Mouse (Mus musculus) hindbrain, embryonic 13.5 days (tissue): ENCODE measurements at regions not wholly inside any gene's neighbourhood (a gene's known extent, or its start where the extent isn't known, plus 50 kb on each side); places are given as distances from the start of the nearest gene placed in this dataset.

Source experiments
- ATAC-seq: fragments of 200-750 bp; cut with Nextera tagmentation; 2 replicates; pipeline ENCODE4 v1.8.0; 2017; ENCODE audit warnings: moderate TSS enrichment; ENCODE audit not compliant: low FRiP score
- H3K27ac ChIP-seq: fragments of 300-500 bp; sonication (generic); 2 replicates; pipeline ENCODE4 v1.5.1; 2015; ENCODE audit warnings: inconsistent platforms, mild to moderate bottlenecking, moderate library complexity
- H3K27me3 ChIP-seq: fragments of 300-500 bp; sonication (generic); 2 replicates; pipeline ENCODE4 v1.6.1; 2015; ENCODE audit warnings: mild to moderate bottlenecking, inconsistent platforms
- H3K36me3 ChIP-seq: fragments of 300-500 bp; sonication (generic); 2 replicates; pipeline ENCODE4 v1.6.1; 2015; ENCODE audit warnings: mild to moderate bottlenecking, inconsistent platforms
- H3K4me1 ChIP-seq: fragments of 300-500 bp; sonication (generic); replicated peaks from 2 replicates; pipeline ENCODE4 v1.6.1; 2015; ENCODE audit warnings: inconsistent platforms
- H3K4me2 ChIP-seq: fragments of 300-500 bp; sonication (generic); 2 replicates; pipeline ENCODE4 v1.6.1; 2015; ENCODE audit warnings: inconsistent platforms, mild to moderate bottlenecking, moderate library complexity
- H3K4me3 ChIP-seq: fragments of 300-500 bp; sonication (generic); 2 replicates; pipeline ENCODE4 v1.5.1; 2015; ENCODE audit warnings: mild to moderate bottlenecking, inconsistent platforms
- H3K9ac ChIP-seq: fragments of 300-500 bp; sonication (generic); 2 replicates; pipeline ENCODE4 v1.6.1; 2015; ENCODE audit warnings: mild to moderate bottlenecking, inconsistent platforms
- H3K9me3 ChIP-seq: fragments of 300-500 bp; sonication (generic); 2 replicates; pipeline ENCODE4 v1.6.1; 2016; ENCODE audit warnings: inconsistent platforms
- WGBS: fragments of 180-500 bp; shearing (Covaris S2); methylation state at CpG from one replicate; pipeline ENCODE4 v1.1.7; 2015; 5-methylcytosine and 5-hydroxymethylcytosine counted together

- ATAC-seq = no peak
- Histone ChIP-seq H3K9me3 (no peaks in the 10 kb centered on the region), H3K36me3 (no peaks in the 10 kb centered on the region), H3K9ac (no peak overlapping the region), H3K27me3 (no peaks in the 10 kb centered on the region), H3K27ac (no peak overlapping the region), H3K4me1 (peaks cover 5% of the 10 kb centered on the region; the same call in 1 of the 2 replicates), H3K4me2 (no peak overlapping the region), H3K4me3 (no peak overlapping the region)
- 70% methylated on average over 6 of the region's 6 CpGs for WGBS
These were observed 496.4 kb downstream of the Cntnap4 start for GRCm38 (mm10) chr8:113066170-113066708.

DNA sequence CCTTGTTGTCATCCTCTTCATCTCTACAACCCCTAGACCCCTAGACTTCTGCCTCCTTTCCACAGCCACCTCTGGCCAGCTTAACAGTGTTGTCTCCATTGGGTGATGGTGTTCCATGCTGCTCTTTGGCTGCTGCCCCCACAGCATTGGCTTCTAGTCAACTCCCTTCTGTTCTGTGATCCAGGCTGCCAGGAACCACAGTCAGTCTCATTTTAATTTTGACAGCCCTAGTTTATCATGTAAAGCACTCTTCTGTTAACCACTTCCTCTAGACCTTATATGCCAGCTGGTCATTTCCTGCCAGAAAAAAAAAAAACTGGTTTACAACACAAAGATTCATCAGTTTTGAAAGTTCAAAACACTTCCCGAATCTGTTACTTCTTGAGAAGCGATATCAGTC is 514.1 kb downstream of the Cntnap4 start:
- no peak overlapping the region for H3K9ac ChIP-seq
- H3K4me1 ChIP-seq = no peaks in the 10 kb centered on the region
- no peaks in the 10 kb centered on the region for H3K27me3 ChIP-seq
- no peak for ATAC-seq
- WGBS = 95% methylated on average over 2 of the region's 2 CpGs
- H3K4me2 ChIP-seq = no peak overlapping the region
- H3K9me3 ChIP-seq = no peaks in the 10 kb centered on the region
- no peak overlapping the region for H3K4me3 ChIP-seq
- H3K27ac ChIP-seq = no peak overlapping the region
- H3K36me3 ChIP-seq = no peaks in the 10 kb centered on the region

- WGBS = 83% methylated on average over 1 of the region's 1 CpGs
- ATAC-seq = no peak
- H3K9me3 ChIP-seq = no peaks in the 10 kb centered on the region
These were observed 517.7 kb downstream of the Cntnap4 start for GRCm38 (mm10) chr8:113087586-113087985.

GRCm38 (mm10) chr8:113111665-113112064 is 523.7 kb upstream of the Mon1b start:
- Histone ChIP-seq H3K27me3 (no peaks in the 10 kb centered on the region), H3K27ac (no peak overlapping the region), H3K4me2 (no peak overlapping the region), H3K36me3 (no peaks in the 10 kb centered on the region), H3K4me3 (no peak overlapping the region), H3K9ac (no peak overlapping the region), H3K9me3 (no peaks in the 10 kb centered on the region), H3K4me1 (no peaks in the 10 kb centered on the region)
- ATAC-seq = no peak
- WGBS = 69% methylated on average over 6 of the region's 6 CpGs

More at GRCm38 (mm10) chr8:113087586-113087985, 517.7 kb downstream of the Cntnap4 start:
- H3K9ac ChIP-seq = no peak overlapping the region
- H3K4me2 ChIP-seq = no peak overlapping the region
- H3K4me1 ChIP-seq = no peaks in the 10 kb centered on the region
- H3K27ac ChIP-seq = no peak overlapping the region
- no peaks in the 10 kb centered on the region for H3K27me3 ChIP-seq
- no peaks in the 10 kb centered on the region for H3K36me3 ChIP-seq
- no peak overlapping the region for H3K4me3 ChIP-seq

- ATAC-seq = no peak
- no peaks in the 10 kb centered on the region for H3K36me3 ChIP-seq
- 74% methylated on average over 3 of the region's 3 CpGs for WGBS
- H3K4me3 ChIP-seq = no peak overlapping the region
- no peak overlapping the region for H3K9ac ChIP-seq
- no peaks in the 10 kb centered on the region for H3K4me1 ChIP-seq
- no peaks in the 10 kb centered on the region for H3K27me3 ChIP-seq
- no peak overlapping the region for H3K27ac ChIP-seq
- H3K4me2 ChIP-seq = no peak overlapping the region
- no peaks in the 10 kb centered on the region for H3K9me3 ChIP-seq
These were observed 521.2 kb upstream of the Mon1b start for GRCm38 (mm10) chr8:113114165-113114700.

DNA sequence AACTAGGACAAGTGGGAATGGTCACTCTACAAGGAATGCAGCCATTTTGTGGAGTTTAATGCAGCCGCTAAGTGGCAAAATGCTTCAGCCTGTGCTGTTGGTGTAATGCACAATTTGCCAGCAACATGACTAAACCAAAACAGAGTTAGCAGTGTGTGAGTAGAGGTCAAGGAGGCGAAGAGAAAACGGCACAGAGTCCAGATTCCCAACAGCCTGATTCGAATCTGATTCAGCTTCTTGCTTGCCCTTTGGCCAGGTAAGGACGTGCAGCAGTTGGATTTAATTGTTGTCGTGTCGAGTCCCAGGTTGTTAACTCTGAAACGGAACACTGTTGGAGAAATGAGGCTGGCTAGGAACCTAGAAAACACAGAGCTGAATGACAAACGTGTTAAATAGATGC is 518.1 kb upstream of the Mon1b start:
- no peak for ATAC-seq

GRCm38 (mm10) chr8:113125586-113125985 is 509.8 kb upstream of the Mon1b start:
- no peak for ATAC-seq
- Histone ChIP-seq H3K4me2 (no peak overlapping the region), H3K36me3 (no peaks in the 10 kb centered on the region), H3K4me1 (no peaks in the 10 kb centered on the region), H3K4me3 (no peak overlapping the region), H3K9me3 (no peaks in the 10 kb centered on the region), H3K27ac (no peak overlapping the region), H3K9ac (no peak overlapping the region), H3K27me3 (no peaks in the 10 kb centered on the region)
- WGBS = 73% methylated on average over 6 of the region's 6 CpGs

More for the DNA sequence above, 518.1 kb upstream of the Mon1b start:
- 86% methylated on average over 9 of the region's 9 CpGs for WGBS
- Histone ChIP-seq H3K4me3 (no peak overlapping the region), H3K9me3 (no peaks in the 10 kb centered on the region), H3K27ac (no peak overlapping the region), H3K9ac (no peak overlapping the region), H3K27me3 (no peaks in the 10 kb centered on the region), H3K36me3 (no peaks in the 10 kb centered on the region), H3K4me2 (no peak overlapping the region), H3K4me1 (no peaks in the 10 kb centered on the region)

GRCm38 (mm10) chr8:113137361-113137760 is 498.0 kb upstream of the Mon1b start:
- H3K9me3 ChIP-seq = no peaks in the 10 kb centered on the region
- ATAC-seq = no peak
- no peaks in the 10 kb centered on the region for H3K27me3 ChIP-seq
- H3K4me1 ChIP-seq = no peaks in the 10 kb centered on the region
- no peak overlapping the region for H3K9ac ChIP-seq
- no peak overlapping the region for H3K27ac ChIP-seq
- no peak overlapping the region for H3K4me2 ChIP-seq
- no peak overlapping the region for H3K4me3 ChIP-seq
- no peaks in the 10 kb centered on the region for H3K36me3 ChIP-seq

GRCm38 (mm10) chr8:113140021-113140420 is 495.4 kb upstream of the Mon1b start:
- no peaks in the 10 kb centered on the region for H3K36me3 ChIP-seq
- H3K9ac ChIP-seq = no peak overlapping the region
- no peaks in the 10 kb centered on the region for H3K27me3 ChIP-seq
- no peaks in the 10 kb centered on the region for H3K4me1 ChIP-seq
- H3K4me2 ChIP-seq = no peak overlapping the region
- H3K9me3 ChIP-seq = no peaks in the 10 kb centered on the region
- no peak for ATAC-seq
- H3K4me3 ChIP-seq = no peak overlapping the region
- WGBS = 88% methylated on average over 1 of the region's 1 CpGs
- no peak overlapping the region for H3K27ac ChIP-seq

GRCm38 (mm10) chr8:113141131-113141530 is 494.3 kb upstream of the Mon1b start:
- H3K4me3 ChIP-seq = no peak overlapping the region
- no peaks in the 10 kb centered on the region for H3K36me3 ChIP-seq
- 0 out of 2 replicates have a peak, but pooled peaks cover under 1% of the 10 kb centered on the region for H3K9me3 ChIP-seq
- H3K27ac ChIP-seq = no peak overlapping the region
- H3K9ac ChIP-seq = no peak overlapping the region
- WGBS = 85% methylated on average over 1 of the region's 1 CpGs
- H3K27me3 ChIP-seq = no peaks in the 10 kb centered on the region
- ATAC-seq = no peak
- no peak overlapping the region for H3K4me2 ChIP-seq
- H3K4me1 ChIP-seq = no peaks in the 10 kb centered on the region

DNA sequence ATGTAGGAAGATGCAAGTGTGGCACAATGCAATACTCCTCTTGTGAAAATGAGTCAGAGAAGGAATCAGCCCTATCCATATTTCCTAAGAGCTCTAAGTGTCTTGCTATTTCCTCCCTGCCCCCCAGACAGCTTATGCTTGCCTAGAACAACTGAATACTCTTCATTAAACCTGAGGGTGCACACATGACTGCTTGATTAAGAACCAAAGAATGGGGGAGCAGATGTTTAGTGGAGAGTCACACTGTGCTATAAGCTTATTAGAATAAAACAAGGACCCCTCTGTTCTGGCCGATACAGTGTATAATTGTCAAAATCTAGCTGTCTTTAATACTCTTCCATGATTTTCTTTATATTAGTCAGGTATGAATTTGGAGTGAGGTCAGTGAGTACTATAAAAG is 458.8 kb upstream of the Mon1b start:
- WGBS = 49% methylated on average over 1 of the region's 1 CpGs
- H3K27ac ChIP-seq = peak overlapping the region; percentile 30; the same call in 1 of the 2 replicates
- no peak for ATAC-seq
- H3K27me3 ChIP-seq = no peaks in the 10 kb centered on the region
- no peak overlapping the region for H3K4me2 ChIP-seq
- no peak overlapping the region for H3K4me3 ChIP-seq
- peaks cover 5% of the 10 kb centered on the region for H3K4me1 ChIP-seq
- no peaks in the 10 kb centered on the region for H3K36me3 ChIP-seq
- H3K9ac ChIP-seq = no peak overlapping the region
- no peaks in the 10 kb centered on the region for H3K9me3 ChIP-seq

DNA sequence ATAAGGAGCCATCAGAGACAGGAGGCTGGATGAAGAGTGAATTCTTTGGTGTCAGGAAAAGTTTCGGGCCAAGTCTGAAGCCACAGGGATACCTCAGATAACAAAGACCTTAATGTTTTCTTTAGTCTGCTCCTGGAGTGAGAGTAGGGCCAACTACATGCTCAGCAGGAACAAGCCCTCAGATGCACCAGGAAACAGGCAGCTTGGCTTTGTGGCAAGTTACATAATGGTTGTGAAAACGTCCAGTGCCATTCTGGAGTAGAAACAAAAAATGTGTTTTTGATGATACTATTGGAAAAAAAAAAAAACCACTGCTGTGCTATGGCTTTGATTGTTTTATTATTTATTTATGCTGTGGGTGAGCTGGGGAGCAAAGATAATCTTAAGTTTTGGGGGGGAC is 452.2 kb upstream of the Mon1b start:
- no peak overlapping the region for H3K4me2 ChIP-seq
- WGBS = 10% methylated on average over 2 of the region's 2 CpGs

GRCm38 (mm10) chr8:113190537-113190936 is 444.9 kb upstream of the Mon1b start:
- Histone ChIP-seq H3K27me3 (no peaks in the 10 kb centered on the region), H3K4me1 (no peaks in the 10 kb centered on the region), H3K4me3 (no peak overlapping the region), H3K9me3 (no peaks in the 10 kb centered on the region), H3K27ac (no peak overlapping the region), H3K4me2 (no peak overlapping the region), H3K36me3 (no peaks in the 10 kb centered on the region), H3K9ac (no peak overlapping the region)
- no peak for ATAC-seq
- WGBS = 92% methylated on average over 1 of the region's 1 CpGs

More for the DNA sequence above, 452.2 kb upstream of the Mon1b start:
- Histone ChIP-seq H3K4me3 (no peak overlapping the region), H3K9me3 (no peaks in the 10 kb centered on the region), H3K36me3 (no peaks in the 10 kb centered on the region), H3K9ac (no peak overlapping the region), H3K27me3 (no peaks in the 10 kb centered on the region), H3K4me1 (no peaks in the 10 kb centered on the region), H3K27ac (no peak overlapping the region)
- ATAC-seq = no peak
